Mouse (Mus musculus) liver, embryonic 14.5 days (tissue): ENCODE results near the gene Lsamp.

ENCODE experiments used
- CTCF ChIP-seq: IDR thresholded peaks from 2 replicates; pipeline ENCODE4 v1.5.1; 2016; ENCODE audit warnings: antibody characterized with exemption, low read depth, control low read depth
- EP300 ChIP-seq: IDR thresholded peaks from 2 replicates; pipeline ENCODE4 v1.6.1; 2016; ENCODE audit warnings: antibody characterized with exemption, low read depth

GRCm38 (mm10) chr16:40866733-40867132 is 882.6 kb downstream of the Lsamp start:
- TF ChIP-seq EP300 (no peak), CTCF (no peak)
